Mouse (Mus musculus): ENCODE data around the gene Tiam1.

GRCm38 (mm10) chr16:89890515-89891189 is 252.9 kb downstream of the Tiam1 start:
- TF ChIP-seq CTCF (IDR thresholded peaks at IDR 0.05; ENCODE audit: control insufficient read depth, insufficient read depth, low read length): no peak
- no peak for TF ChIP-seq POLR2A (IDR thresholded peaks at IDR 0.05; ENCODE audit: borderline replicate concordance, control insufficient read depth, low read depth, low read length)
